Mouse (Mus musculus) megakaryocyte progenitor cell, adult 5-6 weeks (primary cell): ENCODE measurements around the gene Ifitm3. TPM values are rescaled to one million over a fixed set of nuclear protein-coding genes. Genes with fewer than 3 reads are reported as not detected.
A peak's percentile ranks its signal among the peaks of the same experiment; 100 is the strongest.

ENCODE experiments used
- ATAC-seq: replicated peaks from 2 replicates; pipeline ENCODE4 v1.8.0; 2016; ENCODE audit warnings: mild to moderate bottlenecking, moderate TSS enrichment, inconsistent platforms; ENCODE audit not compliant: poor library complexity
- total RNA-seq, 2 experiments: library from RNA; stranded (forward) in 1 of 2; stranded (reverse) in 1 of 2; fragments of 157-497, 149-512 nt in 1 of 2; fragments of 200-1000 nt in 1 of 2; gene quantifications; 2 replicates each; pipeline versions ENCODE4 v1.2.3 to v1.2.4; 2015 to 2017

Ifitm3 gene
- total RNA-seq (2015) (147 and 203 TPM in 2 replicates), total RNA-seq (2017) (49.4 and 56.2 TPM in 2 replicates)

- ATAC-seq: no peak
These were observed at the start of gene Ifitm3 for GRCm38 (mm10) chr7:141010593-141010992. Ifitm3 (minus strand) TSS chr7:141010770.

DNA sequence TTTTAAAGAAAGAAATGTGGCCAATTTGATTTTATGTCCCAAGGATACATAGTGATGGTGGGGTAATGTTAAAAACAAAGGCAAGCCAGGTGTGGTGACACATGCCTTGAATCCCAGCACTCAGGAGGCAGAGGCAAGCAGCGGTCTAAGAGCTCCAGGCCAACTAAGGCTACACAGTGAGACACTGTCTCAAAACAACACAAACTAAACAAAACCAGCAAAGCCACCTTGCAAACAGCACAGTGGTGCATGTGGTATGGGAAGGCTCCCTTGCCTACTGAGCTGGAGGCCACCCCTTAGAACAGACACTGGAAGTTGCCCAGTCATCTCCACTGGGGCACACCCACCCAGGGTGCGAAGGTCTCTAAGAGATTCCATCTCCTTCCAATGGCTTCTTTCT lies 49.4 kb upstream of the Ifitm3 start:
- ATAC-seq: no peak

GRCm38 (mm10) chr7:141058601-141059341 lies 48.2 kb upstream of the Ifitm3 start:
- no peak for ATAC-seq

DNA sequence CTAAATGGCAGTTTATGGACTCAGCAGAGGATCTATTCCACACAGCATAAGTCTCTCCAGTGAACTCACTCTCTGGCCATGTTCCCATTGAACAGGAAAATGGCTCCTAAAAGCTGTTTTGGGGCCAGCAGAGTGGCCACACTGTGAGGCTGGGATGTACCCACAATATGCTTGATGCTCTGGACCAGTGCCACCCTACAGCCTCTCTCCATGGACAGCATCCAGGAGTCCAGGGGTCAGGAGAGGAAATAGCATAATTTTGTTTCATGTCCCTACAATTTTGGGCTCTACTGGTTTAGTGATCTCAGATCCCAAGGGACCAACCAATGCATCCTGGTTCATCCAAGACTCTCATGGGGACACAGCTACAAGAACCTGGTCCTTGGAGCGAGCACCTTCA lies 47.0 kb upstream of the Ifitm3 start:
- no peak for ATAC-seq

GRCm38 (mm10) chr7:141056976-141057375 lies 46.4 kb upstream of the Ifitm3 start:
- ATAC-seq: peak; percentile 68

- ATAC-seq: no peak
These were observed 45.2 kb upstream of the Ifitm3 start for GRCm38 (mm10) chr7:141055785-141056184.

DNA sequence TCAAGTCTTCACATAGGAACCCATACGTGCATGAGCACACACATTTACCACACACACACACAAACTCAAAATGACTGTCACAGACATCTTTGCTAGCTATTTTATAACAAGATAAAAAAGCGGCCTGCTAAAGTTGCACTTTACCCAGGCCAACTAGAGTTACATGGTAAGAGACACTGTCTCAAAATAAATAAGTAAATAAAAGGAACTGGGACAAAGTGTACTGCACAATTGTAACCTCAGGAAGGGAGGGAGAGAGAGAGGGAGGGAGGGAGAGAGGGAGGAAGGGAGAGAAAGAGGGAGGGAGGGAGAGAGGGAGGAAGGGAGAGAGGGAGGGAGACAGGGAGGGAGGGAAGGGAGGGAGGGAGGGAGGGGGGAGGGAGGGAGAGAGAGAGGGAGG lies 41.9 kb upstream of the Ifitm3 start:
- no peak for ATAC-seq

GRCm38 (mm10) chr7:141052016-141052415 lies 41.4 kb upstream of the Ifitm3 start:
- no peak for ATAC-seq

- ATAC-seq: no peak
These were observed 40.6 kb upstream of the Ifitm3 start for GRCm38 (mm10) chr7:141051060-141051685.

GRCm38 (mm10) chr7:141049326-141049725 lies 38.8 kb upstream of the Ifitm3 start:
- ATAC-seq: no peak

- peak; percentile 70 for ATAC-seq
These were observed 38.0 kb upstream of the Ifitm3 start for GRCm38 (mm10) chr7:141048226-141049218.

GRCm38 (mm10) chr7:141047581-141048225 lies 37.1 kb upstream of the Ifitm3 start:
- ATAC-seq: no peak

- ATAC-seq: peak; percentile 71
These were observed 36.5 kb upstream of the Ifitm3 start for GRCm38 (mm10) chr7:141046931-141047580.

GRCm38 (mm10) chr7:141042539-141042938 lies 32.0 kb upstream of the Ifitm3 start:
- peak; percentile 49 for ATAC-seq

GRCm38 (mm10) chr7:141041661-141042060 lies 31.1 kb upstream of the Ifitm3 start:
- ATAC-seq: 0 out of 2 replicates have a peak, but pooled peaks have one; percentile 5

DNA sequence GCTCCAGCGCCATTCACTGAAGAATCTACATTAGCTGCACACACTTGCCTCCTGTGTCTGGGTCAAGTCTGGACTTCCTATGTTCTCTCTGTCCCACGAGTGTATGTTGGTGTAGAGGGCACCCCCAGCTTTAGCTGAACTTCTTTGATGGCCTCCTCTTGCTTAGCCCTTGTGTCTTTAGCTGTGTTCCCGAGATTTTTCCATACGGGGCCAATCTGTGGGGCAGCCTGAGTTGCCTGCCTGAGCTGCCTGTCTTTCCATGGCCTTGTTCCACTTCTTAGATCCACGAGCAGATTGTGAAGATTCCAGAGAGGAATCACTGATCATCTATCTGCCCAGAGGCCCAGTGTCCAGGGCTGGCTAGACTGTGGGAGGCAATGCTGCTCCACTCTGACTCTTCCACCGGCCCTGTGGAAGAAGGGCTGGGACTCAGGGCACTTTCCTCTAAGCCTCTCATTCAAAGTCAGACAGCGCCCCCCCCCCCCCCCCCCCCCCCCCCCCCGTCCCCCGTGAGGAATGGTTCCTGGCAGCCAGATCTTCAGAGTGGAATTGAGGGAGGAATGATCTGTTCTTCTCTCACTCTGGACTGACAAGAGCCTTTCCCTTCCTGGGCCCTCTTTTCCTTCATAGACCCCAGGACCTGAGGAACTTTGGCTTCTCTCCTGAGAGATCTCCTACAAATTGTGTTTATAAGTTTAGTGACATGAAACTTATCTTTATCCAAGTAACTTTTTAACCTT lies 30.5 kb upstream of the Ifitm3 start:
- ATAC-seq: no peak

DNA sequence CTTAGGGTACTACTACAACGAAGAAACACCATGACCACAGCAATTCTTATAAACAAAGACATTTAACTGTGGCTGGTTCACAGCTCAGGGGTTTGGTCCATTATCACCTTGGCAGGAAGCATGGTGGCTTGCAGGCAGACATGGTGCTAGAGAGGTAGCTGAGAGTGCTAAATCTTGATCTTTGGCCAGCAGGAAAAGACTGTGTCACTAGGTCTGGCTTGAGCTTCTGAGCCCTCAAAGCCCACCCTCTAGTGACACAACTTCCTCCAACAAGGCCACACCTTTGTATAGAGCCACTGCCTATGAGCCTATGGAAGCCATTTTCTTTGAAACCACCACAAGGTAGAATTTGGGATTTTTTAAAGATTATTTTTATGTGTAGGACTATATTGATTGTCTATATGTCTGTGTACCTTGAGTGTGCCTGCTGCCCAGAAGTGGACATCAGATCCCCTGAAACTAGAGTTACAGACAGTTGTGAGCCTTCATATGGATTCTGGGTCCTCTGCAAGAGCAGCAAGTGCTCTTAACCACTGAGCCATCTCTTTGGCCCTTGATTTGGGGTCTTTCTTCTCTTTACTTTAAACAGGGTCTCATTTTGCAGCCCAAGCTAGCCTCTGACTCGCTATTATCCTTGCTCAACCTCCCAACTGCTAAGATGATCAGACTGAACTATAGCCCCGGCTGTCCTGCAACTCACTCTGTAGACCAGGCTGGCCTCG lies 29.0 kb upstream of the Ifitm3 start:
- ATAC-seq: no peak

DNA sequence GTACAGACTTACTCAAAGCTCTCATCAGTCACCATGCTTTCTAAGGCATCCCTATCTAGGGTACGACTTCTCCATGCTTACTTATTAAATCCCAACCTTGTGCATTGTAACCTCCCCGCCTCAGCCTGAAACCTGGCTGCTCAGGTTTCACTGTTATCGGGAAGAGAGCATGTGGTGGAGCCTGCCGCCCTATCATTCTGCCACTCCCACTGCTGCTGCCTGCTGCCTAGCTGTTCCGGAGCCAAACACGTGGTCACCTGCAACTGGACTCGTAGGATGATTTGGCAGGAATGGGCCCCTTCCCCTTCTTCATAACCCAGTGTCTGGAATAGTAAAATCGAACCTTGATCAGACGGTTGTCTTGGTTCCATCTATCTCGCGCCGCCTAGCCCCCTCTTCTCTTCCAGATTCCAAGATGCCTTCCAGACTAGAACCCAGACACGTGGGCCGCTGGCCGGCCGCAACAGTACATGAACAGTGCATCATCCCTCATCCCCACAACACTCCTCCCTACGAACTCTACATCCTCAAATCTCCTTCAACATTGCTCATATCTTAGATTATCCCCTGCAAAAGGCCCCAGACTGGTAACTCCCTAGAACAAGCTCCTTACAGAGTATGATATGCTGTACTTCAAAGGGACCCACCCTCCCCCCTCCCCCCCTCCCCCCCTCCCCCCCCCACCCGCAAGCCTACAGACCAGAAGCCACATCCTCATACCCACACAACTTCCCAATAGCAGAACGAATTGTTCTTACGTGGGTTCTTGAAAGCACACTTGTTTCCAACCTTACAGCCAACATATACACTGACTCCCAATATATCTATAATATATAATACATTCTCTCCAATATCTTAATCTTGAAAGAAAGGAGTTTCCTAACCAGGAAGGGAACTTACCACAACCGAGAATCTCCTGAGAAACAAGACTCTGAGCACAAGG lies 27.8 kb upstream of the Ifitm3 start:
- ATAC-seq: peak; percentile 22; the same call in 1 of the 2 replicates
